Mouse (Mus musculus): ENCODE results near the gene Abcb1b. TPM values are rescaled to one million over a fixed set of nuclear protein-coding genes. Genes with fewer than 3 reads are reported as not detected.

Abcb1b gene
- 0.40 and 0.46 TPM in 2 replicates for polyA plus RNA-seq (2012; rRNA removed)

DNA sequence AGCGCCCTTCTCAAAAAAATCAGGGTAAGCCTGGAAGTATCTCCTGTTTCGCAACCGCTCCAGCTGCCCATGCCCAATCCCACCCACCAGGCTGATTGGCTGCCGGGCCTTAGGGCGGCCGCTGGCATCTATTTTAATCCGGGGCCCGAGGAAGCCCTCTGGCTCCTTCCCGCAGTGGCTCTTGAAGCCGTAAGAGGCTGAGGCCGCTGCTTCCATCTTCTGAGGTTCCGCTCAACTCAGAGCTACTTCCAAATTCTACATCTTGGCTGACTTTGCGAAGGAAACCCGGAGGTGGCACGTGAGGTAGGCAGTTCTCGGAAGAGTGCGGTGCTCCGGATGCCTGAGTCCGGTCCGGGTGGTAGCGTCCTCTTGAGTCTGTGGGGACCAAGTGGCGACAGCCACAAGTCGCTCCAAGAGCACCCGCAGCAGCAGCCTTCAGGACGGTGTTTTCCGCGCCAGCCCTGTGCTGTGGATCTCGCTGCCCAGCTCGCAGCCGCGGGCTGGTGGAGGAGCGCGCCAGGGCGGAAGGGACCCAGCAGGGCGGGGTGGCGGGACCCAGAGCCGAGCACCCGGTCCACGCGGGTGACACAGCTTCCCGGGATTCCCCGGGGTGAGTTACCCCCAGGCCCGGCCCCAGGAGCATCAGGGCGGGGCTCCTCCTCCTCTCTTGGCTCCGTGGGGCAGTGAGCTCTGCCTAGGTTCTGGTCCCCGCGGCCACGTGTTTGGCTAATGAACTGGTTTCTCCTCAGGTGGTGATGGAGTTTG is at the start of gene Abcb1b:
Gene Abcb1b, plus strand, starts transcription at position 161 of the 765 bp plus-strand sequence.

GRCm38 (mm10) chr5:8893300-8894103 is 95.6 kb downstream of the Abcb1b start, which contains the start of gene Abcb4:
Gene Abcb4, plus strand, starts transcription at chr5:8893717.

Other genes starting within 250 kb of the Abcb1b start
- gene Rundc3b, start 175.2 kb upstream of the Abcb1b start, polyA plus RNA-seq (2012; rRNA removed): 0.09 and 0.13 TPM in 2 replicates
- 1.4 and 1.7 TPM in 2 replicates for gene Abcb1a, start 138.1 kb upstream of the Abcb1b start, polyA plus RNA-seq (2012; rRNA removed)
- 36.3 and 37.3 TPM in 2 replicates for gene Abcb4, start 95.6 kb downstream of the Abcb1b start, polyA plus RNA-seq (2012; rRNA removed)
- 39.3 and 44.0 TPM in 2 replicates for gene Crot, start 199.2 kb downstream of the Abcb1b start, polyA plus RNA-seq (2012; rRNA removed)

Data from liver, embryonic 18 days (tissue).